Mouse (Mus musculus) kidney, embryonic 15.5 days (tissue): ENCODE results near the gene Smyd3. TPM values are rescaled to one million over a fixed set of nuclear protein-coding genes. Genes with fewer than 3 reads are reported as not detected.

Experiments used
- ATAC-seq: fragments of 200-750 bp; cut with Nextera tagmentation; replicated peaks from 2 replicates; pipeline ENCODE4 v1.8.0; 2017; ENCODE audit warnings: moderate TSS enrichment; ENCODE audit not compliant: low FRiP score
- H3K27ac ChIP-seq: fragments of 300-500 bp; sonication (generic); 2 replicates; pipeline ENCODE4 v1.5.1; 2015; ENCODE audit warnings: mild to moderate bottlenecking, inconsistent platforms
- H3K27me3 ChIP-seq: fragments of 300-500 bp; sonication (generic); 2 replicates; pipeline ENCODE4 v1.6.1; 2015; ENCODE audit warnings: inconsistent platforms
- H3K36me3 ChIP-seq: fragments of 300-500 bp; sonication (generic); 2 replicates; pipeline ENCODE4 v1.6.1; 2015; ENCODE audit warnings: inconsistent platforms
- H3K4me1 ChIP-seq: fragments of 300-500 bp; sonication (generic); 2 replicates; pipeline ENCODE4 v1.6.1; 2015; ENCODE audit warnings: inconsistent platforms
- H3K4me2 ChIP-seq: fragments of 300-500 bp; sonication (generic); 2 replicates; pipeline ENCODE4 v1.6.1; 2015; ENCODE audit warnings: moderate library complexity, mild to moderate bottlenecking, inconsistent platforms
- H3K4me3 ChIP-seq: fragments of 300-500 bp; sonication (generic); replicated peaks from 2 replicates; pipeline ENCODE4 v1.5.1; 2015; ENCODE audit warnings: mild to moderate bottlenecking, inconsistent platforms
- H3K9ac ChIP-seq: fragments of 300-500 bp; sonication (generic); 2 replicates; pipeline ENCODE4 v1.6.1; 2015; ENCODE audit warnings: mild to moderate bottlenecking, inconsistent platforms
- H3K9me3 ChIP-seq: fragments of 300-500 bp; sonication (generic); replicated peaks from 2 replicates; pipeline ENCODE4 v1.6.1; 2016; ENCODE audit warnings: inconsistent platforms
- WGBS: fragments of 180-500 bp; shearing (Covaris S2); methylation state at CpG from one replicate; pipeline ENCODE4 v1.1.7; 2015; ENCODE audit warnings: mixed read lengths; 5-methylcytosine and 5-hydroxymethylcytosine counted together
- polyA plus RNA-seq: library from polyadenylated mRNA; unstranded; fragments of >200 nt; fragmentation: Nextera tagmentation; extraction: Ambion mirVana; gene quantifications from 2 replicates; pipeline ENCODE4 v1.2.1, GENCODE M21; 2015

Smyd3 gene
- polyA plus RNA-seq, 1 experiment from 2014 or later, result 21.8 TPM

- H3K4me2 ChIP-seq, result no peak overlapping the region
- no peak; the same call in 1 of the 2 replicates for ATAC-seq
- no peak overlapping the region for H3K9ac ChIP-seq
- H3K36me3 ChIP-seq, result no peaks in the 10 kb centered on the region
- no peak overlapping the region for H3K27ac ChIP-seq
- no peak overlapping the region for H3K4me3 ChIP-seq
- H3K9me3 ChIP-seq, result no peaks in the 10 kb centered on the region
- 83% methylated on average over 6 of the region's 6 CpGs for WGBS
- H3K4me1 ChIP-seq, result no peaks in the 10 kb centered on the region
- H3K27me3 ChIP-seq, result no peaks in the 10 kb centered on the region
These were observed 163.6 kb downstream of the Smyd3 start for GRCm38 (mm10) chr1:179354250-179354649.

GRCm38 (mm10) chr1:179345318-179345925, 172.4 kb downstream of the Smyd3 start:
- ATAC-seq, result no peak
- WGBS, result 59% methylated on average over 2 of the region's 2 CpGs

GRCm38 (mm10) chr1:179343426-179343825, 174.4 kb downstream of the Smyd3 start:
- no peak for ATAC-seq
- H3K27me3 ChIP-seq, result no peaks in the 10 kb centered on the region
- H3K9ac ChIP-seq, result no peak overlapping the region
- no peak overlapping the region for H3K27ac ChIP-seq
- H3K4me1 ChIP-seq, result 0 out of 2 replicates have a peak, but pooled peaks cover 4% of the 10 kb centered on the region
- H3K4me2 ChIP-seq, result no peak overlapping the region
- no peaks in the 10 kb centered on the region for H3K9me3 ChIP-seq
- no peaks in the 10 kb centered on the region for H3K36me3 ChIP-seq
- WGBS, result 95% methylated on average over 17 of the region's 17 CpGs
- no peak overlapping the region for H3K4me3 ChIP-seq

More at GRCm38 (mm10) chr1:179345318-179345925, 172.4 kb downstream of the Smyd3 start:
- no peaks in the 10 kb centered on the region for H3K36me3 ChIP-seq
- no peak overlapping the region for H3K27ac ChIP-seq
- H3K4me1 ChIP-seq, result 0 out of 2 replicates have a peak, but pooled peaks cover 4% of the 10 kb centered on the region
- H3K9me3 ChIP-seq, result no peaks in the 10 kb centered on the region
- no peak overlapping the region for H3K4me3 ChIP-seq
- no peak overlapping the region for H3K9ac ChIP-seq
- no peaks in the 10 kb centered on the region for H3K27me3 ChIP-seq
- H3K4me2 ChIP-seq, result no peak overlapping the region

GRCm38 (mm10) chr1:179341589-179341988, 176.3 kb downstream of the Smyd3 start:
- WGBS, result 62% methylated on average over 1 of the region's 1 CpGs
- Histone ChIP-seq H3K4me1 (0 out of 2 replicates have a peak, but pooled peaks cover 4% of the 10 kb centered on the region), H3K9me3 (no peaks in the 10 kb centered on the region), H3K27me3 (no peaks in the 10 kb centered on the region), H3K9ac (no peak overlapping the region), H3K4me2 (no peak overlapping the region), H3K4me3 (no peak overlapping the region), H3K36me3 (no peaks in the 10 kb centered on the region), H3K27ac (0 out of 2 replicates have a peak overlapping the region, but pooled peaks have one; percentile 39)
- peak; percentile 81 for ATAC-seq

- Histone ChIP-seq H3K36me3 (no peaks in the 10 kb centered on the region), H3K9ac (no peak overlapping the region), H3K9me3 (no peaks in the 10 kb centered on the region), H3K4me2 (no peak overlapping the region), H3K27ac (no peak overlapping the region), H3K4me3 (no peak overlapping the region), H3K4me1 (0 out of 2 replicates have a peak, but pooled peaks cover 4% of the 10 kb centered on the region), H3K27me3 (no peaks in the 10 kb centered on the region)
- WGBS, result 74% methylated on average over 3 of the region's 3 CpGs
- no peak for ATAC-seq
These were observed 178.8 kb downstream of the Smyd3 start for GRCm38 (mm10) chr1:179339066-179339465.

- no peak overlapping the region for H3K27ac ChIP-seq
- H3K4me3 ChIP-seq, result no peak overlapping the region
- 0 out of 2 replicates have a peak, but pooled peaks cover 4% of the 10 kb centered on the region for H3K4me1 ChIP-seq
- H3K4me2 ChIP-seq, result no peak overlapping the region
- no peaks in the 10 kb centered on the region for H3K36me3 ChIP-seq
- no peaks in the 10 kb centered on the region for H3K27me3 ChIP-seq
- no peak overlapping the region for H3K9ac ChIP-seq
- ATAC-seq, result no peak
- no peaks in the 10 kb centered on the region for H3K9me3 ChIP-seq
- WGBS, result 85% methylated on average over 5 of the region's 5 CpGs
These were observed 180.3 kb downstream of the Smyd3 start for GRCm38 (mm10) chr1:179337529-179337928.

- Histone ChIP-seq H3K27me3 (no peaks in the 10 kb centered on the region), H3K9me3 (no peaks in the 10 kb centered on the region), H3K4me2 (no peak overlapping the region), H3K4me3 (no peak overlapping the region), H3K4me1 (peaks cover 12% of the 10 kb centered on the region; the same call in 1 of the 2 replicates), H3K9ac (no peak overlapping the region), H3K27ac (no peak overlapping the region), H3K36me3 (no peaks in the 10 kb centered on the region)
- no peak for ATAC-seq
- 93% methylated on average over 3 of the region's 3 CpGs for WGBS
These were observed 190.9 kb downstream of the Smyd3 start for GRCm38 (mm10) chr1:179326965-179327308.

- no peak overlapping the region for H3K4me3 ChIP-seq
- H3K27ac ChIP-seq, result no peak overlapping the region
- ATAC-seq, result no peak
- H3K27me3 ChIP-seq, result no peaks in the 10 kb centered on the region
- WGBS, result 93% methylated on average over 9 of the region's 9 CpGs
- H3K4me1 ChIP-seq, result peaks cover 12% of the 10 kb centered on the region; the same call in 1 of the 2 replicates
- H3K36me3 ChIP-seq, result no peaks in the 10 kb centered on the region
- no peak overlapping the region for H3K4me2 ChIP-seq
- no peaks in the 10 kb centered on the region for H3K9me3 ChIP-seq
- H3K9ac ChIP-seq, result no peak overlapping the region
These were observed 191.4 kb downstream of the Smyd3 start for GRCm38 (mm10) chr1:179326262-179326964.

GRCm38 (mm10) chr1:179324271-179324670, 193.6 kb downstream of the Smyd3 start:
- peaks cover 12% of the 10 kb centered on the region; the same call in 1 of the 2 replicates for H3K4me1 ChIP-seq
- no peak overlapping the region for H3K4me3 ChIP-seq
- WGBS, result 43% methylated on average over 6 of the region's 6 CpGs
- no peaks in the 10 kb centered on the region for H3K36me3 ChIP-seq
- 0 out of 2 replicates have a peak overlapping the region, but pooled peaks have one; percentile 37 for H3K27ac ChIP-seq
- no peak overlapping the region for H3K4me2 ChIP-seq
- H3K9me3 ChIP-seq, result no peaks in the 10 kb centered on the region
- ATAC-seq, result peak; percentile 76
- no peak overlapping the region for H3K9ac ChIP-seq
- H3K27me3 ChIP-seq, result no peaks in the 10 kb centered on the region

GRCm38 (mm10) chr1:179313618-179314017, 204.2 kb downstream of the Smyd3 start:
- Histone ChIP-seq H3K9ac (no peak overlapping the region), H3K4me1 (0 out of 2 replicates have a peak, but pooled peaks cover 4% of the 10 kb centered on the region), H3K27me3 (no peaks in the 10 kb centered on the region), H3K9me3 (no peaks in the 10 kb centered on the region), H3K27ac (no peak overlapping the region), H3K4me3 (no peak overlapping the region), H3K4me2 (no peak overlapping the region), H3K36me3 (no peaks in the 10 kb centered on the region)
- 81% methylated on average over 5 of the region's 5 CpGs for WGBS
- ATAC-seq, result no peak

GRCm38 (mm10) chr1:179309487-179309886, 208.4 kb downstream of the Smyd3 start:
- no peak; the same call in 1 of the 2 replicates for ATAC-seq
- Histone ChIP-seq H3K4me2 (no peak overlapping the region), H3K4me3 (no peak overlapping the region), H3K27ac (no peak overlapping the region), H3K36me3 (no peaks in the 10 kb centered on the region), H3K4me1 (peaks cover 7% of the 10 kb centered on the region; the same call in 1 of the 2 replicates), H3K9ac (no peak overlapping the region), H3K27me3 (no peaks in the 10 kb centered on the region), H3K9me3 (no peaks in the 10 kb centered on the region)
- WGBS, result 47% methylated on average over 5 of the region's 5 CpGs

GRCm38 (mm10) chr1:179302446-179303230, 215.2 kb downstream of the Smyd3 start:
- peaks cover 3% of the 10 kb centered on the region; the same call in 1 of the 2 replicates for H3K4me1 ChIP-seq
- no peak overlapping the region for H3K9ac ChIP-seq
- no peak overlapping the region for H3K4me3 ChIP-seq
- H3K4me2 ChIP-seq, result no peak overlapping the region
- ATAC-seq, result no peak
- no peaks in the 10 kb centered on the region for H3K27me3 ChIP-seq
- H3K36me3 ChIP-seq, result no peaks in the 10 kb centered on the region
- no peak overlapping the region for H3K27ac ChIP-seq
- 89% methylated on average over 13 of the region's 13 CpGs for WGBS
- no peaks in the 10 kb centered on the region for H3K9me3 ChIP-seq
